Mouse (Mus musculus): Measurements from ENCODE around the gene Cgn.

The Cgn gene

DNA sequence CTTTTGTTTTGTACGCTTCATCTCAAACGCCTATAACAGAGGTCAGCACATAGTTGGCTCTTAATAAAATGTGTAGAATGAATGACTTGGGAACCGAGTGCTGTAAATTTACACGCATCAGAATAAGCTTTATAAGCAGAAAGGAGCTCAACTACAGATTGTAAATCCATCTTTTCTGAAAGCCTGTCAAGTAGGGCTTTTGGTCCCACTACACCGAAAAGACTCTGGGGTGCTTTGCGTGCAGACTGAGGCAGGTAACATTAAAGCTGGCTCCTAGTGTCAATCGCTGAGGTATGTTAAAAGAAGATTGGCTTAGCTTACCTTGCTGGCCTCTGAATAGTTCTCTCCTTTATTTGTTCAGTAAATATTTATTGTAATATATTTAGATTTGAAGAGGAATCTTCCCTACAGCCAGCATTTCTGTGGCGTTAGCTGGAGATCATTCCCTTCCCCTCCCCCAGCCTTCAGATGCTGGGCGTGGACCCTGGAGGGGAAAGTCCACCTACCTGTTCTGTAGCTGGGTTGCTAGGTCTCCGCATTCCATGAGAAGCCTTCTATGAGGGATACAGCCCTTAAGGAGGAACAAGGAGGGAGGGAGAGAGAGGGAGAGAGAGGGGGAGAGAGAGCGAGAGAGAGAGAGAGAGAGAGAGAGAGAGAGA lies 959 bp upstream of the Cgn start:
- WGBS: 4% methylated on average over 10 of the region's 11 CpGs

DNA sequence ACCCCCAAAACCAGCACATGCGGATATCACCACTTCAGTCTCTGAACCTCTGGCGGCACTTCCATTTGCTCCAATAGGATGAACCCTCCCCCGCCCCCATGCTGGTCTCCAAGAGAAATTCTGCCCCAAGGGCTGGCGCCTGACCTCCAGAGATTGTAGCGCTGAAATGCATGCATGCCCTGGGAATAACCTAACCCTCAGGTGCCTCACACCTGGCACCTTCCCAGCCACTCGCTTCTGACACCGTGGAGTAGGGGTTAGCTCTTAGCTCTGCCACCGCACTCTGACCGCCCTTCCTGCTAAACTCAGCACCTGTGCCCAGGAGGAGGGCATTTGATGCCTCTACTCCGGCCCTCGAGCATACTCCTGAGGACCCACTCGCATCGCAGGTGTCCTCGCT lies 334 bp downstream of the Cgn start:
- 5% methylated on average over 14 of the region's 14 CpGs for WGBS

DNA sequence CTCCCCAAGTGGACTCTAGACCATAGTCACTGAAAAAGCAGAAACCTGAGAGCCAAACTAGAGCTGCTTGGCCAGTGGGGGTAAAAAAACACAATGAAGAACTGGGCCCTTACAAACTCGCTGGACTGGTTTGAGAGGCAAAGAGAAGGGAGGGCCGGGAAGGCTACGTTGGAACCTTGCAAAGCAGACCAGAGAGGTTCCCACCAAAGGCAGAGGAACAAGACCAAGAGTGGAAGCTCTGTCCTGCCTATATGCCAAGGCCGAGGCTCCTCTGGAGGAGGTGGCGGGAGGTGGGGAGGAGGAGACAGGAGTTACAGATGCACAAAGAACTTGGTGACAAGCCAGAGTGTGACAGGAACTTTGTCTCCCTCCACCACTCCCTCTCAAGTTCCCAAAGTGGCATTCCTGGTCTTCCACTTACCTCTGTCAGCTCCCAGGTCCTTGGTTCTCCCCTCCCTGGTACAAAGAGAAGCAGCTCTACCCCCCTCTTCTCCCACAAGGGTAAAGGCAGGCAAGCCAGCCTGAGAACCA lies 2.1 kb downstream of the Cgn start:
- 71% methylated on average over 5 of the region's 5 CpGs for WGBS

DNA sequence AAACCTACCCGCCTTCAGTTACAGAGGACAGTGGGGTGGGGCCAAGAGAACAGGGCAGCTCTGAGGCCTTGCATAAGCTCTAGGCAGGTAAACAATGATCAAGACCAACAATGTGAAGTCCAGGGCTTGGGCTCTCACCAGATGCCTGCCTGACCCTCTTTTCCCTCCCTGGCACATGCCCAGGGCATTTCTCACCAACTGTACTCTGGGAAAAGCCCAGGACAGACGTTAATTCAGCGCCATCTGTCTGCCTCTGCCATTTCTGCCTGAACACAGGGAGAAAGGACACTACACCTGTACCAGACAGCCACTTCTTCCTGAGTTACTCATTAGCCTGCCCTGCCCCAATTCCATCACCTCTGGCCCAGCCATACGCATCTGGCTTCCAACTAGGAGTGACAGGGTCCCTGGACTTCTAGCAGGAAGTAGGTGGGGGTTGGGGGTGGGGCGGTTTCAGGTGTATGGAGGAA lies 2.8 kb downstream of the Cgn start:
- WGBS: 69% methylated on average over 5 of the region's 5 CpGs

DNA sequence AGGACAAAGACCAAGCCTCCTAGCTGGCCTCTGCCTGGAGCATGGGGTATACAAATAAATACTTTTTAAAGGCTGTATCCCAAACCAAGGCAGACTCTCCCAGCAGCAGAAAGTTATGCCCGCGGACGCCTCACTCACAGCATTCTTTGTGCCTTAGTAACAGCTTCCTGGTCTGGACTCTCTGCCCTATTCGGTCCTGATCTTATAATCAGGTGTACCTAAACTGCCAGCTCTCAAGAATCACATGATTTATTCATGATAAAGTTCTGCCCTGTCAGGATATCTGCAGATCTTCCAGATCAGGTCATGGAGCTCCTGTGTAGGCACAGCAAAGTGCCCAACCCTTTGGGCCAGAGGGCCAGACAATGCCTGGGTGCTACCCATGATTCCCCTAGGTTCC lies 3.4 kb downstream of the Cgn start:
- WGBS: 78% methylated on average over 4 of the region's 4 CpGs

DNA sequence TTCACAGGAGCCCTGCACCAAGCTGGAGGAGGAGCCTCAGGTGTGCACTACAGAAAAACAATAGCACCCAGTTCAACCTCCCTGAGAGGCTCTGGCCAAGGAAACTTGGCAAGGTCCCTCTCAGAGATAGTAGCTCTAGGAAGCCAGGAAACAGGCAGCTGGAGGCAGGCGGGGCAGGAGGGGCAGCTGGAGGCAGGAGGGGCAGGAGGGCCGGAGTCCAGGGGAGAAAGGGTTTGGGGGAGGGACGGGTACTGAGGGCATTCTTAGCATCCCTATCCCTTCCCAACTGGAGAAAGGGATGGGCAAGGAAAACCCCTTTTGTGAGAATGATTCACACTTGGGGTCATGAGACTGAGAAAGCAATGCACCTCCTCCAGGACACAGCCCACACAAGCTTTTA lies 4.9 kb downstream of the Cgn start:
- 71% methylated on average over 3 of the region's 3 CpGs for WGBS

DNA sequence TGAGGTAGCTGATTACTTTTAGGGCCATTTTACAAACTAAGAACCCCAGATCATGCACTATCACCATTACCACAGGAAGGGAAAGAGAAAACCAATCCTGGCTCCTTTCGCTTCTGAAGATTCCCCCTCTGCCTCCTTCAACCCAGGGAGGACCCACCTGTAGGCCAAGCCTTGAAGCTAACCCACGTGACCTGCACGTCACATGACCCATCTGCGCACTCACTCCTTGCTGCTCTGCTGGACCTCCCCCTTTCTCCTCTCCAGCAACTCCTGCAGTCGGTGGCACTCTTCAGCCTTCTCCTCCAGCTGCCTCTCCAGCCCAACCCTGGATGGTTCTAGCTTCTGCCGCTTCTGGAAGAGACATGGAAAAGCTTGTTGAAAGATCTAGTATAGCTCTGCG lies 10.4 kb downstream of the Cgn start:
- 88% methylated on average over 7 of the region's 7 CpGs for WGBS

DNA sequence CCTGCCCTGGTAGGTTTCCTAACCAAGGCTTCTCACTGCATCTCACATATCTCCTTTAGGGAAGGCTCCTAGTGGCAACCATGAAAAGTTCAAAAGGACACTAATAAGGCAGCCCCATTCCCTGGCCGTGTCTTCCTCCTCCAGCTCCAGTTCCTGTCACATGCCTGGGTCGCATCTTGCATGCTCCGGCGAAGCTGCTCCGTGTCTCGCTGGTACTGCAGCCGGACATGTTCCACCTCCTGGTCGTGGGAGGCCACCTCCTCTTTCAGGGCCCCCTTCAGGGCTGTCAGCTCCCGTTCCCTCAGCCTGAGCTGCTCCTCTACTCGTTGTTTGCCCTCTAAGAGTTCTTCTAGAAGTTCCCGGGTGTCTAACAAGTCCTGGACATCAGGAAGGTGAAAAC lies 12.3 kb downstream of the Cgn start:
- 90% methylated on average over 11 of the region's 11 CpGs for WGBS

DNA sequence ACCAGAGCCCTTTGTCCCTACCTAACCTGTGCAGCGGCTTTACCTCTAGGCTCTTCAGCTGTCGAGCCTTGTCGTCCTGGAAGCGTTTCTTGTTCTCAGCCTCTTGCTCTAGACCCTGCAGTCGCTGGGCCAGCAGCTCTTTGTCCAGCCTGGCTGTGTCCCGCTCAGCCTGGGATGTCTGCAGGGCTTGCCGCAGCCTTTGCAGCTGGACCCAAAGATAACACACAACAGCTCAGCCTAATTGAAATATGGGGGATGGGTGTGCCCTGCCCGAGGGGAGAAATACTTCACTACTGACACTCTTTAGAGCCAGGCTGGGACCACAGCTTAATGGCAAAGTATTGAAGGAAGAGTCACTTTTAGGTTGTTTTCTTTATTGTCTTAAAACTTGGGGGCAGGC lies 20.8 kb downstream of the Cgn start:
- 79% methylated on average over 8 of the region's 8 CpGs for WGBS

DNA sequence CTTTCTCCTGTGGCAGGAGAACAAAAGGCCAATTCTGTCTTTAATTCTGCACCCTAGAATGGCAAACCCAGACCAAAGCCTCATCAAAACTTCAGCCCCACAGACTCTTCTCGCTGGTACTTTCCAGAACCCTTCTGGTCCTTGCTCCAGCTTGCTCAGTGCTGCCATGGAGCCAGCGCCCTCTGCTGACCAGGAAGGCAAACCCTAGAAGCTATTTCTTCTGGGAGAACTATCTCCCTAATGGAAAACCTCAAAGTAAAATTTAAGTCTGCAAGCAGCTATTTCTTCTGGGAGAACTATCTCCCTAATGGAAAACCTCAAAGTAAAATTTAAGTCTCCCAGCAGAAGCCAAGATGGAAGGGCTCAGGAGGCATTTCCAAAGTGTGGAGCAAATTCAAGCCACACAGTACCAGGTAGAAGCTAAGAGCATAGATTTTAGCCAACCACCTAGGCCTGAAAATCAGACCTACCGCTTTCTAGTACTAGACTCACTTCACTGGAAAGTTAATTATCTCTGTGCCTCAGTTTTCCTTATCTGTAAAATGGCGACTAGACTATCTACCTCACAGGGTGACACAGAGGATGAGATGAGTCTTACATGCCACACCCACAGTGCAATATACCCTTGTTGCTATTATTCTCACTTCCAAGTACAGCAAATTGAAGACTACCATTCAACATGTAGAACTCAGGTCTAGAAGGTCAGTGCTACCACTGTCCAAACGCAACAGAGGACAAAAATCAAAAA lies 21.6 kb downstream of the Cgn start:
- 59% methylated on average over 5 of the region's 5 CpGs for WGBS

DNA sequence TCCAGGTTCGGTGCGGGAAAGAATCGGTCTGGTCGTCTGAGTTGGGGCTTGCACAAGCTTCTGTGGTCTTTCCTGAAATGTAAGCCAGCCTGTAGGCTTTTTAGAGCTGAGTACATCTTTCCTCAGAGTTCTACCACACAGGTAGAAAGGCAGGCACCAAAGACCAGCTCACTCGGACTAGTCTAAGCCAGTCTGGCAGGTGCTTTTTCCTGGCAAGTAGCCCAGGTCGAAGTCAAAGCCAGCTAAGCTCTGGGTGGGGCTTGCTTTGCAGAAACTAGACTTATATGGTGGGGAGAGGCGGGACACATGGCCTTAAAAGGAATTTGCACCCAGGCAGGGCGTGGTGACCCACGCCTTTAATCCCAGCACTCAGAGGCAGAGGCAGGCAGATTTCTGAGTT lies 27.9 kb downstream of the Cgn start:
- 36% methylated on average over 4 of the region's 9 CpGs for WGBS

DNA sequence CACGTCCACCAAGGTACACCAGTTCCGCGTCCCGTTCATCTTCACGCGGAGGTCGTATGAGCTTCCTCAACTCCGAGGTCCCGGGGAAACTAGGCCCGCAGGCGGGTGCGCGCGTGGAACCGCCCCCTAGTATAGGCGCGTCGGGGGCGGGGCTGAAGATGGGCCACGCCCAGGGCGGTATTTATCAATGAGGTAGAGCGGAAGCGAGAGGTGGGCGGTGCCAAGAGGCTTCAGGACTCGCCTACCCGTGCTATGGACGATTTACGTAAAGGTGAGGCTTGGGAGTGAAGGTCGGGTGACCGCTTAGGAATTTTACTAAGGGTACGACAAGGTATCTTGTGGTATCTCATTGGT lies 28.3 kb downstream of the Cgn start:
- under 1% methylated on average over 22 of the region's 31 CpGs for WGBS

DNA sequence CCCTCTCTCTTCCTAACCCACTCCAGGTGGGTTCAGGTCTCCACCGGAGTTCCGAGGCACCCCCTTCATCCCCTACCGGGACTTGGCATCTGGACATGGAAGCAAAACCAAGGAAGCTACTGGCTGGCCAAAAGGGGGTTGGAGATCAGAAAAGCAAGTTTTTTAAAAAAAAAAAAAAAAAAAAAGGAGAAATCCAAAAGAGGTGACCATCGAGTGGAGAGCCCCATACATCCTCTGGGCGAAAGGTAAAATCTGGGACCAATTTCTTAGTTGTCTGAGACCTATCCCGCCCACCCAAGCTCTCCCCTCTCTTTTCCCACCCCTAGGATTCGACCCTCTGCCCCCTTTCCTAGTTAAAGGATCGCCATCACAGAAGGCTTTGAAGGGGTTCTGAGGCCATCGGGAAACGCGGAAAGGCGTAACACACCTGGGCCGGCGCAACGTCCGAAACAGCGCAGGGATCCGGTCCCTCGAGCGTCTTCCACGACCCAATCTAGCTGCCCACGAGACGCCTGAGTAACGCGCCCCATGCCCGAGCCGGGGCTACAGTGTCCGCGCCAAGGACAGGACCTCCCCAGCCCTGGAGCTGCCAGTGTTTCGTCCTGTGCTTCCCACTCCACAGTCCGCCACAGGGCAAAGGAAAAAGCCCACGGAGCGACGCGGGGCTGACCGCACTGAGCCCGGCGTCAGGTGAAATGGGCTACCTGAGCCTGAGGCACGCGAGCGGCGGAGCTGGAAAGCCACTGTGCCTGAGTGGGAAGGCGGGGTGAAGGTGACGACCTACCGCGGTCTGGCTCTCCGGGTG lies 28.8 kb downstream of the Cgn start:
- 4% methylated on average over 25 of the region's 47 CpGs for WGBS

DNA sequence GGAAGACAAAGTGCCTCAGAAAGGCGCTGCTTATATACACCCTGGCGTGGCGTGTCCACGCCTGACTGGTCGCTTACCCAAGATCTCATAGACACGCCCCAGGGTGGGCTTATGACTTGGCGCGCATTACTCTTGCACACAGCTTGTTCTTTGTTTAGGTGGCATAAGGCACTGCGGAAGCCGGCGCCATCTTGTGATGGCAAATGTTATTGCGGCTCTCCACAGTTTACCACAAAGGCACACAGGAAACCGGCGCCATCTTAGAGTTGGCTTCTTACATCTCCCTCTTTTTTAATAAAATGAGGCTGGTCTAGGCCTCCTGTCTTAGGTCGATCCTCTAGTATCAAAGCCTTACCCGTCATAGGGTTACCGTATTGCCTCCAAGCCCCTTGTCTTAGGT lies 40.6 kb downstream of the Cgn start:
- WGBS: 94% methylated on average over 17 of the region's 17 CpGs

DNA sequence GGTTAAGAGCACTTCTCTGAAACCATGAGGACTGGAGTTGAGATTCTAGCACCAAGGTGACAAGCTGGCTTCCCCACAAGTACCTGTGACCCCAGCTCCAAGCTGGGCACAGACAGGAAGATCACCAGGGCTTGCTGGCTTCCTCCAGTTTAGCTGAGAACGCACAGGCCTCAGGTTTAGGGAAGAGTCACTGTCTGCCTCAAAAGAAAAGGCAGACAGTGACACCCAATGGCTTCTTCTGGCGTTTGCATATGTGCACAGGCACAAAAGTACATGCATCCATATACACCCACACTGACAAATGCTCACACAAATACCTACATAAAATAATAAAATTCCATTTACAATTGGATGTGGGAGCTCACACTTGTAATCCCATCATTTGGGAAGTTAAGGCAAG lies 62.7 kb downstream of the Cgn start:
- WGBS: 31% methylated on average over 2 of the region's 2 CpGs

DNA sequence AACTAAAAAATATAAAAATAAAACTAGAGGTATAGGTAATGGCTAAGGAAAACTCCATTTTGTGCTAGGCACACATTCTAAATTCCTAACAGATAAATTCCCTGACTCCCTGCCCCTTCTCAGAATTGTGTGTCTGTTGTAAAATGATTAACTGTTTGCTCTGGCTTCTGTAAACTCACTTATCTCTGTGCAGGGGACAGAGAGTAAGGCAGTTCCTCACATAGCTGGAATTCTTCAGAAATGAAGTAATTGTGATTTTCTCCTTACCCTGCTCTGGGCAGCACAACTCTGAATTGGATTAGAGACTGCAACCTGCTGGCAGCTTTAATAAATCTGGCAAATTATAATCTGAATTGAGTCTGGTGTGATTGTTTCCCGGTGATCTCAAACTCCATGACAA lies 68.0 kb downstream of the Cgn start:
- 50% methylated on average over 1 of the region's 1 CpGs for WGBS

DNA sequence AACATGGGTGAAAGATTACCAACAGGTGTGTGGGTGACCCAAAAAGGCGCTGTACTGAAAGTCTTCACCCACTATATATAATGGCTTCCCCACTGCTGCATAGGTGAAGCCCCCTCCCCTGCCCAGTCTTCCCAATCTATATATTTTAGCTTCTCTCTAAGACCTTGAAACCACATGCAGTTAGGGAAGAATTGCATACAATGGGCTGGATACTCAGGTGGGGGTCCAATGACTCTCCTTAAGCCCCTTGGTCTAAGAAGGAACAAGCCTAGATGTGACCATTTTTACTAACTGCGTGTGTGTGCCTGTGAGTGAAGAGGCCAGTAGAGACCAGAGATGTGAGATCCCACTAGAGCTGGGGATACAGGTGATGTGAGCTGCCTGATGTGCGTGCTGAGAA lies 72.9 kb downstream of the Cgn start:
- WGBS: 88% methylated on average over 3 of the region's 3 CpGs
